Mouse (Mus musculus) cerebellum, postnatal 14 days (tissue): ENCODE measurements around the gene Kank2.

Experiments
- DNase-seq, 2 experiments: peaks; one replicate each; pipeline ENCODE4 v3.0.0; 2021; ENCODE audit warnings: mixed read lengths in 2 of 2

The Kank2 gene

GRCm38 (mm10) chr9:21749382-21750118 is 49.0 kb downstream of the Kank2 start:
- DNase-seq: peak in 1 of 2 experiments; percentile 65

GRCm38 (mm10) chr9:21748491-21748890 is 50.1 kb downstream of the Kank2 start:
- DNase-seq: peak; percentile 63 to 65

- DNase-seq: peak; percentile 96
Observed at GRCm38 (mm10) chr9:21748033-21748432, 50.5 kb downstream of the Kank2 start.

DNA sequence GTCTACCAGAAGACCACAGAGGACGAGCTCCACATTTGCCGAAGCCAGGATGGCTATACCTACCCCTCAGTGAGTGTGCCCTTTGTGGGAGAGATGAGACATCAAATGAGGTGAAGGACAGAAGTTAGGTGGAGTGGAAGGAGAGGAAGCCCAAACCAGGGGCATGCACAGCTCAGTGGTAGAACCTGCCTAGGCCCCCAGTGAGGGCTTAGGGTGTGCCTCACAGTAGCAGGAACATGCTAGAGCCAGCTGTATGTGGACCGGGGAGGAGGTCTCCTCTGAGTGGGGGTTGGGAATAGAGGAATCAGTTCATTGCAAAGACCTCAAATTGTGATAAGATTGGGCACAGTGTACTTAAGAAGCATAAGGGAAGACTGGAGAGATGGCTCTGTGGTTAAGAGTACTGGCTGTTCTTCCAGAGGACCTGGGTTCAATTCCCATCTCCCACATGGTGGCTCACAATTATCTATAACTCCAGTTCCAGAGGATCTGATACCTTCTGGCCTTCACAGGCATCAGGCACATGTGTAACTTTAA is 51.2 kb downstream of the Kank2 start:
- peak in 1 of 2 experiments; percentile 32 for DNase-seq

DNA sequence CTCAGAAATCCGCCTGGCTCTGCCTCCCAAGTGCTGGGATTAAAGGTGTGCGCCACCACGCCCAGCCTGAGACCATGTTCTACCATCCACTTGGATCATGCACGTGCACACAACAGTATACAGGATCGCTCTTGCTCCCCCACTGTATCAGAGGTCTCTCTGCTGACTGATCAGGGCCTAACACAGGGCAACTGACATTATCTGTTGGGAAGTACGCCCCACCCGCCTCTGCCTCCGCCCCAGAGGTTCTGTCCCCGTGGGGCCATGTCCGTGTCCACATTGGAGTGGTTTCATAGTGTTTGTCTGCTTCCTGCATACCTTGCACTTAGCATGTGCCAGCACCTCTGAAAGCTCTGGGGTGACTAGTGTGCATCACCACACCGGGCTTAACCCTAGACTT is 57.0 kb downstream of the Kank2 start:
- DNase-seq: no peak

GRCm38 (mm10) chr9:21740427-21740826 is 58.1 kb downstream of the Kank2 start:
- DNase-seq: no peak

GRCm38 (mm10) chr9:21738776-21739175 is 59.8 kb downstream of the Kank2 start:
- DNase-seq: peak; percentile 69 to 80

DNA sequence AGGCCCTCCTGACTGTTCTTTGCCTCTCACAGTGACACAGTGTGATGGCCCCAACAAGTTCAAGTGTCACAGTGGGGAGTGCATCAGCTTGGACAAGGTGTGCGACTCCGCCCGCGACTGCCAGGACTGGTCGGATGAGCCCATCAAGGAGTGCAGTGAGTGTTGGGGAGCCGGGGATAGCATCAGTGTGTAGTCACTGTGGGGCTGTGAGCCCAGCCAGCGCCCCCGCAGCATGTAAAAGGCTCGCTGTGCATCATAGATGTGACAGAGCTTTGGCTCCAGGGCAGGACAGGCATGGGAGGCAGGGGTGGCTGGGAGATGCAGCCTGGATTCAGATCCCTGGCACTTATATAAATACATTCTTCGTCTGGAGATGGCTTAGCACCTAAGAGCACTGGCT is 61.4 kb downstream of the Kank2 start:
- no peak for DNase-seq

DNA sequence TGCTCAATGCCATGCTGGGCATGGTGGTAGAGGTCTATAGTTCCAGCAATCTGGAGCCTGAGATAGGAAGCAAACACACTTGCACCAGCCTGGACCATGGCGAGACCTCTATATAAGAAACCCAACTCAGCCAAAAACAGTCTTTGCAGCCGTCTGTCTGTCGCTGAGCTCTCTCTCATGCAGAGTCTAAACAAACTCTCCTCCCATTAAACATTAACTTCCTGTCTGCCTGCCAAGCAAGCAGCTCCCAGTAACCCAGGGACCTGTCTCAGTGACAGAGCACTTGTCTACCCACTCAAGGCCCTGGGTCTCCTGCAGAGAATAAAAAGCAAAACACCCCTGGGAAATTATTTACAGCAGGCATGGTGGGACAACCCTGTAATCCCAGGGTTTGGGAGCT is 62.0 kb downstream of the Kank2 start:
- no peak for DNase-seq

- no peak for DNase-seq
Observed at GRCm38 (mm10) chr9:21735126-21735525, 63.4 kb downstream of the Kank2 start.

GRCm38 (mm10) chr9:21733989-21734388 is 64.6 kb downstream of the Kank2 start:
- DNase-seq: no peak

GRCm38 (mm10) chr9:21733446-21733845 is 65.1 kb downstream of the Kank2 start:
- DNase-seq: no peak

GRCm38 (mm10) chr9:21732288-21732687 is 66.3 kb downstream of the Kank2 start:
- DNase-seq: no peak

DNA sequence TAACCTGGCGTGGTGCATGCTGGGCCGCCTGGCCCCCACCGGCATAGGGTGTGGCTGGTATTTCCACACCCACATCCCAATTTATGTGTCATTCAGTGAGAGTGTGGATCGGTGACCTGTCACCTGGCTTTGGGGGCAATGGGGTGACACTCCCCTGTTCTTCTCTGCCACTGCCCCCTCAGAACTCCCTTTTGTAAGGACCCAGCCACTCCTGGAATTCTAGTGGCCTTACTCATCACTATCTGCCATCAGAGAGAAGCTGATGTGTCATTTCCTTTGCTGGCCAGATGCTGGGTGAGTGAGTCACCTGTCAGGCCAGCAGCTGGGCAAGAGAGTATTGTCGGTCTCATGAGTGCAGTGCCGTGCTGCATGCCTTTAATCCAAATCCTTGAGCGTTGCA is 69.3 kb downstream of the Kank2 start:
- DNase-seq: no peak

DNA sequence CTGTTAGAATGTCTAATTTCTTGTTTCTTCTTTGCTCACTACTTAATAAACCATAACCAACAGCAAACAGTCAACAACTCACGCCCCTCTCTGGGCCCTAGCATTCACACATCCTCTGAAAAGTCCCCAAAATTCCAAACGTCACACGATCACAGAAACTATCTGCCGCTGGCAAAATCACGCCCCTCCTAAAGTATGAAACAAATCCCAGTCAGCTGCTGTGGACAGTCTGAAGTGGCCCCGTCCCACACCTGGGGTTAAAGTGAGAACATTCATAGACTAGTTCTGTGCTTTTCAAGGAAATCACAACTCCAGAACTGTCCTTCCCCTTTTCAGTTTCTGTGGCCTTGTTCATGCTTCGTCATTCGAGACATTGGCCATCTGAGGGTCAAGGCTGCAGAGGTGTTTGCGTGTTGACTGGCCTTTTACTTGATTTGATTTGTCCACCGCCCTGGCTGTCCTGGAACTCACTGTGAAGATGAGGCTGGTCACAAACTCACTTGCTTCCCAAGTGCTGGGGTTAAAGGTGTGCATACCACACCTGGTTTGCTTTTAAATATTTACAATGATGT is 70.2 kb downstream of the Kank2 start:
- DNase-seq: no peak

DNA sequence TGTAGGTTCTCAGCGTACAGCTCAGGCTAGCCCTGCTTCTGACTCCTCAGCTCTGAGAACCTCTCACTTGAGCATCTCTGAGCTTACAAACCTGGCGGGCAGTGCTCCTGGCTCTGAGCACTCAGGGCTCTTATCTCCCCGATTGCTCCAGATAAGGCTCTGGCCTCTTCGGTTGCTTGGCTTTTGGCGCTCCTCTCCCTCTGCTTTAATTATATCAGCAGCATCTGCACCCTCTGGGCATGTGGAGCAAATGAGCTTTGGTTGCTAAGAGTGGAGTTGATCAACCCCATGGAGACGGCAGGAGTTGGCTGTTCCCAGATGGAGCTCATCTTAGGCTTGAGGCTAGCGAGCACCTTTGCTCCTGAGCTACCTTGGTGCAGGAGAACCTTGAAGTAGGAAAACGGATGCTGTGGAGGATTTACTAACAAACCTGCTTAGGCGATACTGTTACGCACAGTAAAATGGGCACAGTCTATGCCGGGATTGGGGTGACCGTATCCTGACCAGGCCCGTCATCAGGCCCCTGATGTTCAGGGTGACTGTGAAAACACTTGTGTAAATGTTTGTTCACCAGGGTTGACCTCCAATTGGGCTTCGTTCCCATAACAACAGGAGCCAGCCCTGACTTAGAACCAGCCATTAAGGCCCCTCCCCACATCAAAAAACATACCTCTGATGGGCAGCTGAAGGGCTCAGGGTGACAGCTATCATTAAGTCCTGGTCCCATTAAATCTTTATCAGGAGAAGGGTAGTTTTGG is 72.1 kb downstream of the Kank2 start:
- no peak for DNase-seq

DNA sequence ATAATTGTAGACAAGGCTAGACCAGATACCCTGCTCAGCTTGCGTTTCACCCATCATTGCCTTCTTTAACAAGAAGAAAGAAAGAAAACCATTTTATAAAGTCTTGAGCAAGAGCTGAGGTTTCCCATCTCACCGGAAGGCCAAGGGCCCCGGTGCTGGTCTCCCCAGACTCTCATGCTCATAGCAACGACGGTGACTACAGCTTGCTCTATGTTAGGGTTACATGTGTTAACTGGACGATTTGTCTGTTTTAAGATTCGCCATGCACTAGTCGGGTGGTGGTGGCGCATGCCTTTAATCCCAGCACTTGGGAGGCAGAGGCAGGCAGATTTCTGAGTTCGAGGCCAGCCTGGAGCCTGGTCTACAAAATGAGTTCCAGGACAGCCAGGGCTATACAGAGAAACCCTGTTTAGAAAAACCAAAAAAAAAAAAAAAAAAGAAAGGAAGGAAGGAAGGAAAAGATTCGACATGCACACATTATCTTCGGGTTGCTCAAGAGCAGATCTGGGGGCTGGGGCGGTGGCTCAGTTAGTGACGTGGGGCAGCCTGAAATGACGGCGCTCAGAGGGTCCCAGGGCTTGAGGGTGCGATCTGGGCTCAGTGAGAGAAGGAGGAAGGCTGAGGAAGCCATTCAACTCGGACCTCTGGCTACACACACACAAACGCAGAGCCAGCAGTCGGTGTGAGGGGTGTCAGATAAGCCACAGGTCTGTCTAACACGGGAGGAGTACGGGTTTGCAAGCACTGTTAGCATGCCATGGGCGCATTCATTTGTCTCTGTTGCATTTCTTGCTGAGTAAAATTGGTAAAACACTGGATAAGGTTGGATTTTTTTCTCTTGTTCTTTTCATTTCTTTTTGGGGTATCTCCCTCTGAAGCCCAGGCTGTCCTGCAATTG is 73.1 kb downstream of the Kank2 start:
- no peak for DNase-seq

- peak; percentile 92 to 93 for DNase-seq
Observed at GRCm38 (mm10) chr9:21724147-21724536, 74.4 kb downstream of the Kank2 start.

- DNase-seq: peak; percentile 87 to 91
Observed at GRCm38 (mm10) chr9:21723377-21724146, 75.0 kb downstream of the Kank2 start, which contains the start of gene Ldlr. Gene Ldlr, plus strand, starts transcription at chr9:21723483.

DNA sequence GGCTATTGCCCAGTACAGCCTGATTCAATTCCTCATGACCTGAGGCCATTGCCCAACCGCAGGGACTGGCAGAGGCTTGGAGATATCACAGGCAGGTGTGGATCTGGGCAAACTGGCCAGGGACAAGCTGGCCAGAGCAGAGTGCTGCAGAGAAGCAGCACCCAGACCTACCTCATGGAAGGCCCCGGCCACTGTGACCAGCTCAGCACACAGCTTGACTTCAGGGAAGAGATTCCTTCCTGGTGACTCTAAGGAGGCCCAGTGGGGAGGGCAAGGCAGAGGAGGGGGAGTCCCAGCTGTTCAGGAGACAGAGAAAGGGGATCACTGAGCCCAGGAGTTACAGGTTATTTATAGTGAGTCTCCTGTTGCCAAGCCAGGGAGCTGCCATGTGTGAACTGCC is 77.5 kb downstream of the Kank2 start:
- no peak for DNase-seq

DNA sequence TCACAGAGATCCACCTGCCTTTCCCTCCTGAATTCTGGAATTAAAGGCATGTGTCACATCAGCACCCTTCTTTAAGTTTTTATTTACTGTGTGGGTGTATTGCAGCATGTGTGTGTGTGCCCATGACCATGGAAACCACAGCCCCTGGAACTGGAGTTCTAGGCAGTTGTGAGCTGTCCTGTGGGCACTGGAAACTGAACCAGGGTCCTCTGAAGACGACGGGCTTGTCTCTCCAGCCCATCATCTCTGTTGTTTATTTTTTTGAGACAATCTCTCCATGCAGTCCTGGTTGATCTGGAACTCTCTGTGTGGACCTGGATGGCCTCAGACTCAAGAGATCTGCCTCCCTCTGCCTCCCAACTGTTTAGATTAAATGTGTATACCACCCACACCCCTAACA is 81.5 kb downstream of the Kank2 start:
- no peak for DNase-seq
